Mouse (Mus musculus) adrenal gland, adult (tissue): ENCODE data around the gene Arf4.

Experiments
- DNase-seq, 2 experiments: peaks; one replicate each; pipeline ENCODE4 v3.0.0; 2022 to 2023; ENCODE audit warnings: low spot score in 1 of 2; ENCODE audit not compliant: inconsistent age in 2 of 2

Gene Arf4

GRCm38 (mm10) chr14:26637851-26638707 is at the start of gene Arf4:
Gene Arf4, plus strand, starts transcription at chr14:26638074.
- DNase-seq, result peak; percentile 99

DNA sequence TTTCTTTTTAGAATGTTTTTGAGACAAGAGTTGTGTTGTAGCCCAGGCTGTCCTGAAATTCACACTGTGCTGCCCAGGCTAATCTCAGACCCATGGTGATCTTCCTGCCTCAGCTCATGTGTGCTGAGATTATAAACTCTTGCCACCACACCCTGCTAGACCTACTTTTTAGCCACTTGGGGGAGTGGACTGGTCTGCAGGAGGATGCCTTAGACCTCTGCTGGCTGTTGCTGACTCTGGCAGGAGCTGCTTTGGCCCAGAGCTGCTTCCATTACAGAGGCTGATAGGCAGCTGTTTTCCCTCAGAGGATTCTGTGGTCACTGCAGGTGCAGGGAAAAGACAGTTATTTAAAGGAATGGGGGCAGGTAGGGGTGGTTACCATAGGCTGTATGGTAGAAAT is 46.5 kb upstream of the Arf4 start:
- DNase-seq, result no peak

- DNase-seq, result no peak
Measured at GRCm38 (mm10) chr14:26593281-26593895, 44.5 kb upstream of the Arf4 start.

DNA sequence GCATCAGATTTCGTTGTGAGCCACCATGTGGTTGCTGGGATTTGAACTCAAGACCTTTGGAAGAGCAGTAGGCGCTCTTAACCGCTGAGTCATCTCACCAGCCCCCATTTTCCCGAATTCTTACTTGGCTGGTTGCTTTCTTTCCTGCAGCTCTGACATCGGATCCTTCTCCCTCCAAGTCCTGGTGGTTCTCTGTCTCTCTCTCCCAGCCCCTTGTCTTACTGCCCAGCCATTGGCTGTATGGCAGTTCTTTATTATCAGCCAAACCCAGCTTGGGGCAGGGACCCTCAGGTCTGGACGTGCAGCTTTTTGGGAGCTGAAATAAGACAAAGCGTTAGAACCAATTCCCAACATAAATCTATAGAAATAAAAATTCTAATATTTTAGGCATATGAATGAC is 42.7 kb upstream of the Arf4 start:
- no peak for DNase-seq

- DNase-seq, result no peak
Measured at GRCm38 (mm10) chr14:26595695-26596365, 42.0 kb upstream of the Arf4 start.

DNA sequence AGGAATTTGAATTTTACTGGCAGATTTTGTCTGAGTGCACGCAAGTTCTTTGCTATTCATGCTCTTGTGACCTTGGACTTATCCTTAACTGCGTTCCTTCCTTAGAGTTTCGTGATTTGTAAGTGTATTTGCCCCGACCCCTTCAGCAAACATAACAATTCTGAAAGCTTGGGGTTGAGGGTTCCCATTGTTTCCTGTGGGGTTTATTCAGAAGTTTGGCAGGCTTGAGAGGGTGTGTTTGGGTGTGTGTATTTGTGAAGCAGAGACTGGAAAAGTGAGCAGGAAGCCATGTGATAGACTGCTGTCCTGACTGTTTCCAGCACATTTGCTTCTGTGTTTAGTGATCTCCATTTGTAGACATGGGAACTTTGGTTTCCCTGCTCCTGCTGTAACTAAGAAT is 32.5 kb upstream of the Arf4 start:
- no peak for DNase-seq

GRCm38 (mm10) chr14:26609674-26610073 is 28.2 kb upstream of the Arf4 start:
- no peak for DNase-seq

GRCm38 (mm10) chr14:26610689-26611088 is 27.2 kb upstream of the Arf4 start:
- DNase-seq, result no peak

- DNase-seq, result no peak
Measured at GRCm38 (mm10) chr14:26625301-26625700, 12.6 kb upstream of the Arf4 start.

- no peak for DNase-seq
Measured at GRCm38 (mm10) chr14:26626605-26627140, 11.2 kb upstream of the Arf4 start.

- peak; percentile 43 to 84 for DNase-seq
Measured at GRCm38 (mm10) chr14:26637025-26637850, 636 bp upstream of the Arf4 start.

- DNase-seq, result peak; percentile 67 to 88
Measured at GRCm38 (mm10) chr14:26638708-26639084, 822 bp downstream of the Arf4 start.

- DNase-seq, result peak; percentile 14 to 57
Measured at GRCm38 (mm10) chr14:26639251-26639650, 1.4 kb downstream of the Arf4 start.

- peak in 1 of 2 experiments; percentile 35 for DNase-seq
Measured at GRCm38 (mm10) chr14:26639961-26640360, 2.1 kb downstream of the Arf4 start.

- DNase-seq, result no peak
Measured at GRCm38 (mm10) chr14:26643006-26643624, 5.2 kb downstream of the Arf4 start.

- no peak for DNase-seq
Measured at GRCm38 (mm10) chr14:26645989-26646650, 8.2 kb downstream of the Arf4 start.

DNA sequence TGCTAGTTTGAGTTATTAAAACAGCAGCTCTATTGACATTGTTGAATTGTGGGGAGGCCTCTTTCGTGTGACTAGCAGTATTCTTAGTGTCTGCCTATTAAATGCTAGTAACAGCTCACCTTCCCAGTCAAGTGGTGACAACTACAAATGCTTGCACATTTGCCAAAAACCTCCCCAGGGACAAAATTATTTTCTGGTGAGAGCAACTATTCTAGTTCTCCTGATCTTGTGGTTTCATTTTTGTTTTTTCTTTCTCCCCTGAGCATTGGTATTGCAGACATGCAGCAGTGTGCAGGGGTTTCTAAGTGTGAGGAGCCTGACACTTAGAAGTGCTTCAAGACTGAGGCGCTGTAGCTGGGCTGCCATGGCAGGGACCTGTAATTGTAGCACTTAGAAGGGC is 9.9 kb downstream of the Arf4 start:
- DNase-seq, result no peak

DNA sequence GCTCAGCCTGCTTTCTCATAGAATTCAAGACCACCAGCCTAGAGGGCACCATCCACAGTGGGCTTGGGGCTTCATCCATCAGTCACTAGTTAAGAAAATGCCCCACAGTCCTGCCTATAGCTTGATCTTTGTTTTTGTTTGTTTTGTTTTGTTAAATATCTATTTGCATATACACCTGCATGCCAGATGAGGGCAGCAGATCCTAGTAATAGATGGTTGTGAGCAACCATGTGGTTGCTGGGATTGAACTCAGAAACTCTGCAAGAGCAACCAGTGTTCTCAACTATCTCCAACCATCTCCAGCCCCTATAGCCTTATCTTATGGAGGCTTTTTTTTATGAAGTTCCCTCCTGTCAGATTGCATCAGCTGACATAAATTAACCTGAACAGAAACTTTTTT is 14.0 kb downstream of the Arf4 start:
- DNase-seq, result peak in 1 of 2 experiments; percentile 48

DNA sequence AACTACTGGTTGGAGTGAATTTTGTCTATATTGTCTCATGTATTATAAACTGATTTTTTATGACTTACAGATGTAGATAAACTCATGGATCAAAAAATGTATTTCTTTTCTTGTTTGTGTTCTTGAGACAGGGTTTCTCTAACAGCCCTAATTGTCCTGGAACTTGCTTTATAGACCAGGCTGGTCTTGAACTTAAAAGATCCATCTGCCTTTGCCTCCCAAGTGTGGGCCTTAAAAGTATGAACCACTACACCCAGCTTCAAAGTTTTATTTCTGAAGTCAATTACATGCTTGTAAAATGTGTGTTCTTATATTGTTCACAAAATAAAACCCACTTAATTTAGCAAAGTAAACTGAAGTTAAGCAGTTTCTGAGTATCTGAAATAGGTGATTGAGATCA is 20.3 kb downstream of the Arf4 start:
- DNase-seq, result no peak

DNA sequence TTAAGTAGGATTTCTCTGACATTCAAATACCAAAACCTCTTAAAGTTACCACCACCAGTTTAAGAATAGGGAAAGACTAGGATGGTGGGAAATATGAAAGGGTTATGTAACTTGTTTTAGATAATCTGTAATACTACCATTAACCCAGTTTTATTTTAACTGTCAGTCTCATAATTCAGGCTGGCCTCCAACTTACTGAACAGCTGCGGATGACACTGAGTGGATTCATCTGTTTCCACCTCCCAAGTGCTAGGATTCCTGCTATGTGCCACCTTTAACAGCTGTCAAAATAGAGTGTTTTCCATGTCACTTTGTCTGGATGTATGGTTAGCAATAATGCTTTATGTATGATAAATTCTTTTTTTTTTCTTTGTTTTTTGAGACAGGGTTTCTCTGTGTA is 22.4 kb downstream of the Arf4 start:
- no peak for DNase-seq
